Mouse (Mus musculus) kidney, postnatal 0 days (tissue): ENCODE data around the gene Vti1a. TPM values are rescaled to one million over a fixed set of nuclear protein-coding genes. Genes with fewer than 3 reads are reported as not detected.

Experiments used
- ATAC-seq: fragments of 200-750 bp; cut with Nextera tagmentation; replicated peaks from 2 replicates; pipeline ENCODE4 v1.8.0; 2017; ENCODE audit warnings: low read depth, moderate number of reproducible peaks, moderate TSS enrichment, moderate library complexity; ENCODE audit not compliant: low FRiP score
- DNase-seq: peaks from one replicate; pipeline ENCODE4 v3.0.0-alpha.2; 2016; ENCODE audit warnings: low spot score
- H3K27ac ChIP-seq: fragments of 300-500 bp; sonication (generic); 2 replicates; pipeline ENCODE4 v1.5.1; 2014; ENCODE audit warnings: mild to moderate bottlenecking
- H3K27me3 ChIP-seq: fragments of 300-500 bp; sonication (generic); 2 replicates; pipeline ENCODE4 v1.6.1; 2014; ENCODE audit warnings: low read length, mixed read lengths; ENCODE audit not compliant: insufficient read depth
- H3K36me3 ChIP-seq: fragments of 300-500 bp; sonication (generic); 2 replicates; pipeline ENCODE4 v1.6.1; 2014; ENCODE audit warnings: low read length, mixed read lengths; ENCODE audit not compliant: insufficient read depth
- H3K4me1 ChIP-seq: fragments of 300-500 bp; sonication (generic); replicated peaks from 2 replicates; pipeline ENCODE4 v1.6.1; 2014; ENCODE audit warnings: antibody characterized with exemption, low read length, mixed read lengths; ENCODE audit not compliant: insufficient read depth
- H3K4me2 ChIP-seq: fragments of 300-500 bp; sonication (generic); 2 replicates; pipeline ENCODE4 v1.6.1; 2014; ENCODE audit warnings: mild to moderate bottlenecking, low read length, moderate library complexity, mixed read lengths
- H3K4me3 ChIP-seq: fragments of 300-500 bp; sonication (generic); replicated peaks from 2 replicates; pipeline ENCODE4 v1.5.1; 2014; ENCODE audit warnings: low read depth, low read length
- H3K9ac ChIP-seq: fragments of 300-500 bp; sonication (generic); 2 replicates; pipeline ENCODE4 v1.6.1; 2014; ENCODE audit warnings: low read depth, low read length
- H3K9me3 ChIP-seq: fragments of 300-500 bp; sonication (generic); replicated peaks from 2 replicates; pipeline ENCODE4 v1.6.1; 2016; ENCODE audit warnings: low read length, inconsistent platforms, mixed read lengths
- CTCF ChIP-seq: IDR thresholded peaks from 2 replicates; pipeline ENCODE4 v1.5.1; 2016; ENCODE audit warnings: antibody characterized with exemption, low read depth, mild to moderate bottlenecking, moderate library complexity
- WGBS: fragments of 180-500 bp; shearing (Covaris S2); extraction: QIAGEN DNeasy Blood & Tissue Kit; methylation state at CpG from one replicate; pipeline ENCODE4 v1.1.7; 2014; 5-methylcytosine and 5-hydroxymethylcytosine counted together
- polyA plus RNA-seq: library from polyadenylated mRNA; unstranded; fragments of >200 nt; fragmentation: Nextera tagmentation; extraction: Ambion mirVana; gene quantifications from 2 replicates; pipeline ENCODE4 v1.2.1, GENCODE M21; 2015

Gene Vti1a
- polyA plus RNA-seq, 1 experiment from 2014 or later: 22.4 TPM

- Histone ChIP-seq H3K9ac (no peak overlapping the region), H3K4me3 (no peak overlapping the region), H3K27me3 (no peaks in the 10 kb centered on the region), H3K9me3 (no peaks in the 10 kb centered on the region), H3K27ac (no peak overlapping the region), H3K36me3 (no peaks in the 10 kb centered on the region), H3K4me2 (no peak overlapping the region), H3K4me1 (peaks cover 24% of the 10 kb centered on the region)
- DNase-seq (no peak), ATAC-seq (no peak)
- 79% methylated on average over 18 of the region's 18 CpGs for WGBS
- TF ChIP-seq CTCF: no peak
Observed at GRCm38 (mm10) chr19:55622821-55623220, 306.7 kb downstream of the Vti1a start.

- H3K9me3 ChIP-seq: no peaks in the 10 kb centered on the region
- TF ChIP-seq CTCF: no peak
- no peak overlapping the region for H3K4me2 ChIP-seq
- DNase-seq (no peak), ATAC-seq (no peak)
- no peaks in the 10 kb centered on the region for H3K27me3 ChIP-seq
- H3K36me3 ChIP-seq: no peaks in the 10 kb centered on the region
- no peak overlapping the region for H3K4me3 ChIP-seq
- H3K4me1 ChIP-seq: peaks cover 24% of the 10 kb centered on the region
- H3K9ac ChIP-seq: no peak overlapping the region
- H3K27ac ChIP-seq: no peak overlapping the region
- 78% methylated on average over 13 of the region's 13 CpGs for WGBS
Observed at GRCm38 (mm10) chr19:55623605-55624004, 307.5 kb downstream of the Vti1a start.

- 77% methylated on average over 16 of the region's 16 CpGs for WGBS
- Histone ChIP-seq H3K27ac (no peak overlapping the region), H3K36me3 (no peaks in the 10 kb centered on the region), H3K4me1 (peaks cover 7% of the 10 kb centered on the region; the same call in 1 of the 2 replicates), H3K4me3 (no peak overlapping the region), H3K9me3 (no peaks in the 10 kb centered on the region), H3K9ac (no peak overlapping the region), H3K4me2 (no peak overlapping the region), H3K27me3 (no peaks in the 10 kb centered on the region)
- ATAC-seq (no peak), DNase-seq (no peak)
- no peak for TF ChIP-seq CTCF
Observed at GRCm38 (mm10) chr19:55626483-55626882, 310.4 kb downstream of the Vti1a start.

- Histone ChIP-seq H3K4me1 (peaks cover 3% of the 10 kb centered on the region; the same call in 1 of the 2 replicates), H3K9ac (no peak overlapping the region), H3K4me3 (no peak overlapping the region), H3K27ac (no peak overlapping the region), H3K27me3 (no peaks in the 10 kb centered on the region), H3K4me2 (no peak overlapping the region), H3K9me3 (no peaks in the 10 kb centered on the region), H3K36me3 (no peaks in the 10 kb centered on the region)
- ATAC-seq (no peak), DNase-seq (no peak)
- 76% methylated on average over 12 of the region's 12 CpGs for WGBS
- no peak for TF ChIP-seq CTCF
Observed at GRCm38 (mm10) chr19:55626952-55627351, 310.9 kb downstream of the Vti1a start.

GRCm38 (mm10) chr19:55635488-55635887 is 319.4 kb downstream of the Vti1a start:
- DNase-seq (no peak), ATAC-seq (no peak)
- 72% methylated on average over 15 of the region's 15 CpGs for WGBS
- H3K4me1 ChIP-seq: no peaks in the 10 kb centered on the region
- H3K27ac ChIP-seq: no peak overlapping the region
- no peak overlapping the region for H3K4me2 ChIP-seq
- no peaks in the 10 kb centered on the region for H3K36me3 ChIP-seq
- TF ChIP-seq CTCF: no peak
- H3K9ac ChIP-seq: no peak overlapping the region
- no peaks in the 10 kb centered on the region for H3K27me3 ChIP-seq
- no peak overlapping the region for H3K4me3 ChIP-seq
- H3K9me3 ChIP-seq: no peaks in the 10 kb centered on the region

GRCm38 (mm10) chr19:55640251-55640650 is 324.2 kb downstream of the Vti1a start:
- no peak for ATAC-seq
- Histone ChIP-seq H3K4me1 (no peaks in the 10 kb centered on the region), H3K27me3 (no peaks in the 10 kb centered on the region), H3K36me3 (no peaks in the 10 kb centered on the region), H3K27ac (no peak overlapping the region), H3K4me2 (no peak overlapping the region), H3K9me3 (no peaks in the 10 kb centered on the region), H3K9ac (no peak overlapping the region), H3K4me3 (no peak overlapping the region)
- 79% methylated on average over 6 of the region's 6 CpGs for WGBS
- no peak for TF ChIP-seq CTCF
- no peak for DNase-seq

- DNase-seq (no peak), ATAC-seq (no peak)
- H3K27ac ChIP-seq: no peak overlapping the region
- TF ChIP-seq CTCF: no peak
- no peaks in the 10 kb centered on the region for H3K4me1 ChIP-seq
- H3K27me3 ChIP-seq: no peaks in the 10 kb centered on the region
- WGBS: 87% methylated on average over 2 of the region's 2 CpGs
- H3K9me3 ChIP-seq: no peaks in the 10 kb centered on the region
- no peaks in the 10 kb centered on the region for H3K36me3 ChIP-seq
- no peak overlapping the region for H3K4me3 ChIP-seq
- no peak overlapping the region for H3K9ac ChIP-seq
- no peak overlapping the region for H3K4me2 ChIP-seq
Observed at GRCm38 (mm10) chr19:55641891-55642290, 325.8 kb downstream of the Vti1a start.
